Mouse (Mus musculus): ENCODE measurements around the gene Ly86.

Gene Ly86

GRCm38 (mm10) chr13:37457007-37457827 is 112.2 kb downstream of the Ly86 start:
- DNase-seq (ENCODE audit: low read depth, low spot score): no peak

- no peak for DNase-seq (ENCODE audit: low read depth, low spot score)
Observed at GRCm38 (mm10) chr13:37458557-37458956, 113.5 kb downstream of the Ly86 start.

- DNase-seq (ENCODE audit: low read depth, low spot score): no peak
Observed at GRCm38 (mm10) chr13:37459022-37459421, 114.0 kb downstream of the Ly86 start.

- no peak for DNase-seq (ENCODE audit: low read depth, low spot score)
Observed at GRCm38 (mm10) chr13:37459957-37460930, 115.2 kb downstream of the Ly86 start.

- DNase-seq (ENCODE audit: low read depth, low spot score): no peak
Observed at GRCm38 (mm10) chr13:37462049-37462702, 117.2 kb downstream of the Ly86 start.

- DNase-seq (ENCODE audit: low read depth, low spot score): no peak
Observed at GRCm38 (mm10) chr13:37465710-37466109, 120.7 kb downstream of the Ly86 start.

GRCm38 (mm10) chr13:37467795-37468194 is 122.8 kb downstream of the Ly86 start:
- no peak for DNase-seq (ENCODE audit: low read depth, low spot score)

Measured in embryo, embryonic 11.5 days (tissue).